Mouse (Mus musculus): ENCODE results near the gene Lims1. TPM values are rescaled to one million over a fixed set of nuclear protein-coding genes. Genes with fewer than 3 reads are reported as not detected.
A peak's percentile ranks its signal among the peaks of the same experiment; 100 is the strongest.

Gene Lims1
- total RNA-seq, 2 experiments from 2014 or later, result 23.5 to 26.7 TPM

DNA sequence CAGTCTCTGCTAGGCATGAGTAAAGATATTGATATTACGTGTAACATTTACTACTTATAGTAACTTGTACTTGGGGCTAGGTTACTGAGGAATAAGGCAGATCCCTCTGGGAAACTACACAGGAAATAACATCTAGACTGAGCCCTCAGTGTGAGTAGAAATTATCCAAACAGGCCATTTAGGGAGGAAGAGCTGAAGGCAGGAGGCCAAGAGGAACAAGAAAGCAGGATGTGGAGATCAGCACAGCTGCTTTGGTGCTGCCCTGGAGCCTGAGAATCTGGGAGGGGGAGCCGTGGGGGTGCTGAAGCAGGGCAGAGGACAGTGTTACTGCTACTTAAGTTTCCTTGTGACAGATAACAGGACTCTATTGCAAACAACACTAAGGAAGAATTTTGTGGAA lies 18.4 kb downstream of the Lims1 start:
- DNase-seq (ENCODE audit: low spot score in 2 of 2), result no peak
- intact Hi-C loops (cut with DNase I), result no loop called here

DNA sequence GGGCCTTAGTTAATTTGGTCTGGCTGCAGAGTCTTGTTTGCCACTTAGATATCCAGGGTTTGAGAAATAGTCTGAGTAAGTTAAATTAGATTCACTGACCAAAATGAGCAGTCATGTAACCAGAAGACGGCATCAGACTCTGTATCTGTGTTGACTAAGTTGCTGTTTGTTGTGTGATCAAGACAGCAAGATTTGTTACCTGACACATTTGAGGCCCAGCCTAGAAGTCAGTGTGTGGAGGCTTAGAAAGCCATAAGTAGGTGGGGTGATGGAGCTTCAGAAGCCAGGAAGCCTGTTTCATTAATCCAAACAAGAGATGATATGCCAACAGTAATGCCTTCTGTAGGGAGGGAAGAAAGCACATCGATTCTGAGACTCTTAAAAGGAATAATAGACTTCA lies 18.9 kb downstream of the Lims1 start:
- DNase-seq (ENCODE audit: low spot score in 2 of 2), result no peak
- intact Hi-C loops (cut with DNase I), result no loop called here

DNA sequence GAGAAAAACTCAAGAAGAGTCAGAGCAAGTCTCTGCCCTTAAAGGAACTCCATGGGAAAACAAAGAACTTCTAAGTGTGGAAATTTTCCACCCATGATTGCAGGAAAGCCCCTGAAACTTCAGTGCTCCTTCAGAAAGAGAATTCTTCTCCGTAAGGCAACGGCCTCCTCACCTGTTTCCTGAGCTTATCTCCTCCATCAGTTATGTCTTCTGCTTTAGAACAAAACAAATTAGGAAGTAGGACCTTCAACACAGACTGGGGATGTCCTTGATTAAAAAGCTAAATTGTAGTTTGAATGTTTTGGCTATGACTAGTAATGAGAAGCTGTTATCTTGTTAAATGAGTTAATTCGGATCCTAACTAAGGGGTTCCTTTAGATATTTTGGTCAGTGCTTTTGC lies 20.3 kb downstream of the Lims1 start:
- no peak for DNase-seq (ENCODE audit: low spot score in 2 of 2)
- intact Hi-C loops (cut with DNase I), result no loop called here

DNA sequence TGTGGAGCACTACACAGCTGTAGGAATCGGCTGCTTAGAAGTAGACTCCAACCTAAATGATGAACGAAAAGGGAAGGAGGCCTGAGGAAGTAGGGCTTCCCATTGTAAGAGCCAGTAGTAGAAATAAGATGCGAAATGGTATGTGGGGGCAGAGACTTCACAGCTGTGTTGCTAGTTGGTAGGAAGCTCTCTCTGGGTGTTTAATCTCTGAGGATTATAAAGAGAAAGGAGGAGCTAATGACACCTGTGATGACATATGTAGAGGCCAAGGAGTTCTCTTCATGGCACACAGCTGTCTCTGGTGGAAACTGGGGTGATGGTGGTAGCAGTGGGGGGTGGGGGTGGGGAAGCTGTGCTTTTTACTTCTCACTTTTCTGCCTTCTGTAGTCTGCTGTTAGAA lies 27.3 kb downstream of the Lims1 start:
- no peak for DNase-seq (ENCODE audit: low spot score in 2 of 2)
- intact Hi-C loops (cut with DNase I), result no loop called here

DNA sequence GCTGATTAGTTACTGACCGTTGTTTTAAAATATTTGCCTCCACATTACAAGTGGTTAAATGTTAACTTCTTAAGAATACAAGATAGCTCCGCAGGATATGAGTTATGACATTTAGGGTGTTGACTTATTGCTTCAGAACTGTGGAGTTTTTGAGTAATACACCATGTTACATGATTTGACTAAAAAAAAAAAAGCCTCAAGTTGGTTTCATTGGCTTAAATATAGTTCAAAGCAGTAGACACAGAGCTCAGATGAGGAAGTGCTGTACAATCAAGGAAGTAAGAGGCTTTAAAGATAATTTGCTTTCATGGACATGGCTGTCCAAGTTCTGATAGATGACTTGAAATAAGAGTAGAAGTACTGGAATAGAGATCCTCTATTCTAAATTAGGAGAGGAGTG lies 28.4 kb downstream of the Lims1 start:
- no peak for DNase-seq (ENCODE audit: low spot score in 2 of 2)
- intact Hi-C loops (cut with DNase I), result no loop called here

DNA sequence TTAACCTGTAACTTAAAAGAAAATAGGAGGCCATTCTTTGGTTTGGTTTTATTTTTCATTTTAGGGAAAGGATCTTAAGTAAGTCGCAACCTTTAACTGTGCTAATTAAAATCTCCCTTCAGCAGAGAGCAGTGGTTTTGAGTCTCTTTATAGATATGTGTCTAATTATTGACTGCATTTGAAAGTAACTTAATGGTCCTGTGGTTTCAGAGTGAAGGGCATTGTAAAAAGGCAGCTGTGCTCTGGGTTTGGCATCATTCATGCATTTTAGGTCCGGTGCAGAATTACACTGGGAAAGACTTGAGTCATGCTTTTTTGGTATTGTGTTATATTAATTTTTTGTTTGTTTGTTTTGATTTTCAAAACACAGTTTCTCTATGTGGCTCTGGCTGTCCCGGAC lies 29.1 kb downstream of the Lims1 start:
- intact Hi-C loops (cut with DNase I), result no loop called here

DNA sequence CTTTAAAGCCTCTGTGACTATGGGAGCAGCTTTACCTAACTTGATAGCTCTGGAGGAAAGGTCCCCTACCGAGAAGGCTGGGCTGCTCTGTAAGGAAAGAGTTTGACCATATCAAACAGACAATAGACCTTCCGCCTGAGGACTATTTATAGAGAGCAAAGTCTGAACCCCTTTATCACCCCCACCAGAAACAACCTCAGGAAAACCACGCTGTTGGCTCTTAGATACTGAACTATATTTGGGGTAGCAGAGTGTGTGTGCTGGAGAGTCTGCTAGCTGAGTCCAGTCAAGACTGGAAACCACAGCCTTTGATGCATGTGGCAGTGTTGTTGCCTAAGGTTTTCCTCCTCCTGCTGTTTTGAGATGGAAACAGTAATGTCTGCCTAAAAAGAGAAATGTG lies 31.3 kb downstream of the Lims1 start:
- DNase-seq (ENCODE audit: low spot score in 2 of 2), result no peak
- intact Hi-C loops (cut with DNase I), result no loop called here

More for the DNA sequence above, 29.1 kb downstream of the Lims1 start:
- DNase-seq (ENCODE audit: low spot score in 2 of 2), result no peak

DNA sequence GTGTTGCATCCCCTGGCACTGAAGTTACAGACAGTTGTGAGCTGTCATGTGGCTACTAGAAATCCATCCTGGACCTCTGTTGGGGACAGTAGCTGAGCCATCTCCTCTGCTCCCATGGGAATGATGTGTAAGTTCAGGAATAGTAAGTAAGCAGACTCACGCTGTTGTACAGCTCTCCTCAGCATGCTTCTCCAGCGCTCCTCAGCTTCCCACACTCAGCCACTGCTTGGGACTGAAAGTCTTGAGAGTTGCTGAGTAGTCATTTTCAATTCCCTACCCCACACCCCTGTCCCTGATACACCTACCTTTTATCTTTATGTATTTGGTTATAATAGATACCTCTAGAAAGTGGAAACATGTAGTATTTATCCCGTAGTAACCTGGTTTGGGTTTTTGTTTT lies 33.2 kb downstream of the Lims1 start:
- intact Hi-C loops (cut with DNase I), result no loop called here

DNA sequence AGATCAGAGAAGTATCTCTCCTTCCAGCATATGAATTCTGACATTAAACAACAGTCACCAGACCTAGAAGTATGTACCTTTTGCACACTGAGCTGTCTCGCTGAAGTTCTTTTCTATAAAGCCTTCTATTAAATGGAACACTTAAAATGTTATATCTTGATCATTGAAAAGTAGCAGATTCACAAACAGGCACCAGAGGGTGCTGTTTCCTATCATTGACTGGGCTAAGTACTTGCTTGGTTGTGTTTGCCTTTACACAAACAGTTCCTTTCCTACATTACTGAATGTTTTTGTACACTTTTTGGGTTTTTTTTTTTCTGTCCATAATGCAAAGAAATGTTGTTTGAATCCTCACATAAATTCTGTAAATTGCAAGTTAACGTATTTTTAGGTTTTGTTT lies 35.9 kb downstream of the Lims1 start:
- intact Hi-C loops (cut with DNase I), result no loop called here
- peak in 1 of 2 experiments; percentile 64 for DNase-seq (ENCODE audit: low spot score in 2 of 2)

More for the DNA sequence above, 33.2 kb downstream of the Lims1 start:
- no peak for DNase-seq (ENCODE audit: low spot score in 2 of 2)

DNA sequence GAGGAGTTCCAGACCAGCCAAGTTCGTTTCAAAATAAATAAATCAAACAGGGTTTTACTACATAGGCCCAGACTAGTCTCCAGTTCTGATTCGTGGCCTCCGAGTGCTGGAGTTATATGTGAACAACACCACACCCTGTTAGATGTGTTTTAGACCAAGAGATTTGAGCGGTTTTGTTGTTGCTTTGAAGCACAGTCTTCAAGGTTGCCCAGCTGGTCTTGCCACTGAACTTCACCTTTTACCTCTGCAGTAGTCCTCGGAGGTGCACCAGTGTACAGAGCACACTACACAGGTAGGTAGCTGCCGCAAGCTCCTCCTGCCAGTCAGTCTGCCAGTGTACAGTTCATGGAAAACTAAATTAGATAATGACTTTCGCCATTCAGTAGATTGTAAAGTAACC lies 36.7 kb downstream of the Lims1 start:
- no peak for DNase-seq (ENCODE audit: low spot score in 2 of 2)
- intact Hi-C loops (cut with DNase I), result loop anchor here (5.0 kb wide), 1 partner anchor 87 kb away; the partner anchor contains the start of gene Ranbp2

DNA sequence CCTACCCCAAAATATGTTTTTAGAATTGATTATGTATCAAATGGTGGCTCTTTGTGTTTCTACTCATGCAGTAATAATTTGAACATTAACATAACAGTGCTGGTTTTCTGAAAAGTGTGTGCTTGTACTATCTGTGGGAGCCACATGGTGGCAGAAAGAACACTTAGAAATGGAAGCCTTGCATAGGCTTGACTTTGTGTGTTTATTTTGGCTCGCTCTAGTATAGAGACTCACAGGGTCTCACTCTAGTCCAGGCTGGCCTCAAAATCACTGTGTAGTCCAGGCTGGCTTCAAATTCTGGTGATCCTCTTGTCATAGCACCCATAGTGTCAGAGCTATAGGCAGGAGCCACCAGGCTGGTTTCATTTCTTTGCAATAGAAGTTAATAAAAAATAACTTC lies 39.5 kb downstream of the Lims1 start:
- peak in 1 of 2 experiments; percentile 64 for DNase-seq (ENCODE audit: low spot score in 2 of 2)
- intact Hi-C loops (cut with DNase I), result loop anchor here (5.0 kb wide), 1 partner anchor 85 kb away; the partner anchor contains the start of gene Ranbp2

DNA sequence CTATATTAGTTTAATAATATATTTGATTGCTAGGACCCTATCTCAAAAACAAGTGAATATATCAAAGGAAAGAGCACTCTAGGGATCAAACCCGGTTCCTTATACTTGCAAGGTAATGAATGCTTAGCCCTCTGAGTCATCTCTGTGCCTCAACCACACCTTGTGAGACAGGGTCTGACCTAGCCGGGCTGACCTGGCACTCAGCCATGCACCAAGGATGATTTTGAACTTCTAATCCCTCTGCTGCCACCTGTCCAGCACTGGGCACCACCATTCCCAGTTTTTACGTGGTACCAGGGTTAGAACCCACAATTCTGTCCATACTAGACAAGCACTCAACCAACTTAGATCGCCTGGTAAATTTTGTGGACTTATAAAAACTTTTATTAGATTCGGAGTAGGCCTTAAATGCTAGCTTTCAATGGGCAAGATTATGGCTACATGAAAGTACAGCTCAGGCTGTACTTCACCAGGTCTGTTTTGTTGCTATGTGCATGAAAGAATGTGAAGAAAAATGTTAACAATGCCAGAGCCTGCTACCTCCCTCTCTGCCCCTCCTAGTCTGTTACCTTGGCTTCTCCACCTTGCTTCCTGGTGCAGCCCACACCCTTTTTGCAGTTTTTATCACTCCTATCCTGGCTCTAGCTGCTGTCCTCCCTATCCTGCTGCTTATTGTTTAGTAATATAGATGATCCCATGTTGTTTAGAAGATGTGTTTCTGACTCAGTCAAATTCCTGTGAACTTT lies 41.7 kb downstream of the Lims1 start:
- DNase-seq (ENCODE audit: low spot score in 2 of 2), result no peak
- intact Hi-C loops (cut with DNase I), result loop anchor here (5.0 kb wide), 1 partner anchor 82 kb away; the partner anchor contains the start of gene Ranbp2

DNA sequence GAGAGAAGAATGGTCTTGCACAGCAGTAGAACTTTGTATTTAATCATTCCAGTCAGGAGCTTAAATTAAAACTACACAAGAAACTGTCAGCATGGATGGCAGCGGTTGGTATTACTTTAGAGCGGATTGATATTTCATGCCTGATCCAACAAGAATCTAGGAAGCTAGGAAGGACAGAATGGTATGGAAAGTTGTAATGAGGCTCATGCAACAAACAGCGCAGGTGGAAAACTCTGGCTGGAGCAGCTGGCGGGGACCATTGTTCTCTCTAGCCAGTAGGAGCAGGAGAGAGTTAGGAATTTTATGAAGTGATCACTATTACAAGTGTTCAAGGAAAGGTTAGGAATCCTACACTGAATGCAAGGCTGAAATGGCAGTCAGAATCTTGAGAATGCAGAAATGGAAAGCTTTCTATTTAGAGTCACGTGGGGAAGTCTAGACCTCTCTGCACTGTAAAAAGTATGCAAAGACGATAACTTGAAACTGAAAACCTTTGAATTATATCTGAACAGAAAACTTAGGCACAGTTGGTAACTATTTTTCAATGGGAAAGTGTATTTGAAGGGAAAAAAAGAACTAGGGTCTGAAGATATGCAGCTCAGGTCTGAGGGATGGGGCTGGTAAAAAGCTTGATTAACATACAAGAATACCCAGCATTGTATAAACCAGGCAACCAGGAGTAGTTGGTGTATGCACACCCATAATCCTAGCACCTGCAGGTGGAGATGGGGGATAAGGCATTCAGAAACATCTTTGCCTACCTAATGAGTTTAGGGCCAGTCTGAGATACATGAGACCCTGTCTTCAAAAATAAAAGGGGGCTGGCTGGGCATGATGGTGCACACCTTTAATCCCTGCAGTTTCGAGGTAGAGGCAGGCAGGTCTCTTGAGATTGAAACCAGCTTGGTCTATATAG lies 45.8 kb downstream of the Lims1 start:
- intact Hi-C loops (cut with DNase I), result no loop called here

DNA sequence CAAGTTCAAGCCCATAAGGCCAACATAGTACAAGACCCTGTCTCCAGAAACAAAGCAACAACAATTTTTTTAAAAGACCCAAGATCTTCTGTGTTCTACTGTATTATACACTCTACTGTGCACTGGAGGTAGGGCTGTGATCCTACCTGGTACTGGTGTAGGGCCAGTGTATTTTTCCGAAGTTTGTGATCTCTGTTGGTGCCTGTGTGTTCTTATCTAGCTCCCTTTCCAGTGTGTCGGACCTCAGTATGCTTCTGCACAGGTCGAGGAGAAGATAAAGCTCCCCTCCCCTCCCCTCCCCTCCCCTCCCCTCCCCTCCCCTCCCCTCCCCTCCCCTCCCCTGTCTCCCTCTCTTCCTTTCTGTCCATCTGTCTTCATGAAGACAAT lies 46.4 kb downstream of the Lims1 start:
- intact Hi-C loops (cut with DNase I), result loop anchor here (1.0 kb wide), 1 partner anchor 14 kb away; no protein-coding TSS in a partner anchor

More for the DNA sequence above, 45.8 kb downstream of the Lims1 start:
- no peak for DNase-seq (ENCODE audit: low spot score in 2 of 2)

DNA sequence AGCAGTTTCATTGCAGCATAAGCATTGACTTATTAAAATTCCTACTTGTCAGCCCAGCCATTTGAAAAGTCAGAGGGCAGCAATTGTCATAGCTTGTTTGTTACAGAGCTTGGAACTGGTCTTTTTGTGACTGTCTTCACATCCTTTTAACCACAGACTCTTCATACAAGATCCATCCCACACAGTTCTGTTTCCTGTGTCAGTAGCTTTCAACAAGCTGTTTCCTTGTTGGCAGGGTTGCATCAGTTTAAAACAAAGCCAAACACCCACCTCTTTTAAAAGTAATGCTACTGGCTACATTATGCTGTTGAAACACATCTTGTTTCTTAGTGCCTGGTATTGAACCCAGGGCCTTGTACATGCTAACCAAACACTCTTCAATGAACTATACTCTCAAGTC lies 46.9 kb downstream of the Lims1 start:
- intact Hi-C loops (cut with DNase I), result loop anchor here (1.0 kb wide), 1 partner anchor 13 kb away; no protein-coding TSS in a partner anchor
- peak in 1 of 2 experiments; percentile 82 for DNase-seq (ENCODE audit: low spot score in 2 of 2)

More for the DNA sequence above, 46.4 kb downstream of the Lims1 start:
- DNase-seq (ENCODE audit: low spot score in 2 of 2), result no peak

DNA sequence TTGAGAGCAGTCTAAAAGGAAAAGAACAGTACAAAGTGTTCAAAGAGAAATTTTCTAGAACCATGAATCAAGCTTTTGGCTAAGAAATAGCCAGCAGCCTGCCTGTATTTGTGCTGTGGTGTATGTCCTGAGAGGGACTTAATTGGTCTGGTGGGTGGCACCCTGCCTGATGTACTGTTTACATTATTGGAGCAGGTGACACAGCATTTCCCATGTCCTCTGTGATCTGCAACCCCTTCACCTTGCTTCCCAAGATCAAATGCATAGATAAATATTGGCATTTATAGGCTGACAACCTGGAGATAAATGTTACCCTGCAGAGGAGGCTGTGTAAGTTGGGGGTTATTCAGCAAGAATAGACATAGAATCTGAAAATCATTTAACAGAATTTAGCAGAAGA lies 47.3 kb downstream of the Lims1 start:
- no peak for DNase-seq (ENCODE audit: low spot score in 2 of 2)
- intact Hi-C loops (cut with DNase I), result loop anchor here (1.0 kb wide), 1 partner anchor 13 kb away; no protein-coding TSS in a partner anchor

DNA sequence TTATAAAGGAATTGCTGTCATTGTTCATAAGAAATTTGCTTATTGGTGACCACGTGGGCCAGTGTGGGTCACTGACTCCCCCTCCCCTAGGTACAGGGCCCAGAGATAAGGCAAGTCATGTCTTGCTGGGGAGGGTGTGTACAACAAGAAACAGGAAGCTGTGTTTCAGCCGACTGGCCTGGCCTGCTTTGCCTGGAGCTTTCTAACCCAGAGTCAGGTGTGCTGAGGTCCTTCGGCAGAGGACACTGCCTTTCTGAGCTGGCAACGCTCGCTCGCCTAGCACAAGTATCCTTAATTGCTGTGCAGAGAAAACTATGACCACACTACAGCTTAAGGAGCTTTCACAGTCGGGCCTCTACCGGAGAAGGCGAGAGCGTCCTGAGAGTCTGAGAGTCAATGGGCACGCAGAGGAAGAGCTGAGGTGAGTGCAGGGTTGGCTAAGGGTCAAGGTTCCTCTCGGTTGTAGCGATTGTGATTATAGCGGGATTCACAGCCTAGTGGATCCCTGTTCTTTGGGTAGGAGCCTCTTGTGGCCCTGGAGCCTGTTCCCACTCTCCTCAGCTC lies 48.1 kb downstream of the Lims1 start:
- intact Hi-C loops (cut with DNase I), result no loop called here
- peak in 1 of 2 experiments; percentile 28 for DNase-seq (ENCODE audit: low spot score in 2 of 2)

DNA sequence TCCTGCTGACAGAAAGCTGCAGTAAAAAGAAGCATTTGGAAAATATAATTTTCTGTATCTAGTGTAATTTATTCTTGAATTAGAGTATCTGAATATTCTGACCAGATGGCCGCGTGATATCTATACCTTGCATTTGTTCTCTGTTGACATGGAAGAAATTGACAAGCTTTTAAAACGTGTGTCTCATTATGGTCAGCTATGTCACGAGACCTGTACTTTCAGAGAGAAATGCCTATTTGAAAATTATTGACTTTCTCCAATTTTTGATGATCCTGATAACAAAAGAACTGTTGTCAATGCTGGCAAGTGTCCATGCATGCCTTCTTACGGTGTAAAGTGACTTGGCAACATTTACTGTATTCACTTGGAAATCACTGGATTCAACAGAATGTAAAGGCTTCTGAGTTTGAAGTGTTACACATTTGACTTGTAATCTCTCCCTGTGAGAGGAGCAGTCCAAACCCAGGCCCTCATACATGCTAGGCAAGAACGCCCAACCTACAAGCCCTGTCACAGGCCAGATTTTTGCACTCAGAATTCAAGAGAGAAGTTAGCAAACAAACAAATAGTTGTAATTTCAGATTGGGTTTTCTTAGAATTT lies 49.3 kb downstream of the Lims1 start:
- DNase-seq (ENCODE audit: low spot score in 2 of 2), result no peak
- intact Hi-C loops (cut with DNase I), result no loop called here

DNA sequence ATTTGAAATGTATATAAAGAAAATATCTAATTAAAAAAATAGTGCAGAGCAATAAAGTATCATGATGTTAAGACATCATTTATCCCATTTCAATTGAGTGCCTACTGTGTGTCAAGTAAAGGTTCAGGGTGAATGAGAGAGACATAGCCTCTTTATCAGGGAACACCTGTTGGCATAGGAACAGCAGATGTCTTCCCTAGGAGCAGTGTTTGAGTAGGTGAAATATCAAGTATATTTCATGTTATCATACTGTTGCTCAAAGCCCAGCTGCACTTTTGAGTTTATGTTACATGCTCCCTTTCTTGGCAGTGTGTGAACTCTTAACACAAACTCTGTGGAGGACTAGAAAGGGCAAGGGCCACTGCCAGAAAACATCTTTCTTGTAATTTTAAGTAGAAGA lies 50.6 kb downstream of the Lims1 start:
- DNase-seq (ENCODE audit: low spot score in 2 of 2), result no peak
- intact Hi-C loops (cut with DNase I), result no loop called here

Data from left cerebral cortex, postnatal 25 days (tissue).